Mouse (Mus musculus): ENCODE data around the gene Sf3a2.

DNA sequence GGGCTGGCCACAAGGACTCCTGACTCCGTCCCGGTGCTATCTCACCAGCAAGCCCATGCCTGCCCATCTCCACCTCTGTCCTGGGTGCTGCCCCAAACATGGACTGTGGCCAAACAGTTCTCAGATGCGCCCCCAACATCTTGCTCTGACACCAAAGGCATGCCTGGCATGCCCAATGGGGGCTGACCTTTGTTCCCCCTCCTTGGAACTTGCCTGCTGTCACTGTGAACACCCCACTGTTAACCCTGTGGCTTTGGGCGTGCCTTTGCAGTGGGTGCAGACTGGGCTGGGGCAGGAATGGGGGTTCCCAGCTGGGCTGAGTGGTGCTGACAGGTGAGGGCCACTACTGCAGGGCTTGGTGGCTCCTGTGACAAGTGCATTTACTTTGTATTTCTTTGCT, 4.2 kb upstream of the Sf3a2 start:
- TF ChIP-seq CTCF (IDR thresholded peaks at IDR 0.05; ENCODE audit: control insufficient read depth, insufficient read depth, low read length) (no peak), POLR2A (IDR thresholded peaks at IDR 0.05; ENCODE audit: borderline replicate concordance, control insufficient read depth, low read depth, low read length) (no peak)

All from bone marrow, adult 2 months (tissue).